Mouse (Mus musculus) embryonic fibroblast, embryonic 13.5 days (primary cell): ENCODE results near the gene P4ha2. TPM values are rescaled to one million over a fixed set of nuclear protein-coding genes. Genes with fewer than 3 reads are reported as not detected.

Experiments
- H3K27ac ChIP-seq: 2 replicates; pipeline ENCODE4 v1.5.1; 2012; ENCODE audit warnings: low read length, control low read depth, inconsistent platforms; ENCODE audit not compliant: insufficient read depth
- H3K4me1 ChIP-seq: 2 replicates; pipeline ENCODE4 v1.6.1; 2011; ENCODE audit warnings: low read length; ENCODE audit not compliant: control insufficient read depth, insufficient read depth
- H3K4me3 ChIP-seq: 2 replicates; pipeline ENCODE4 v1.5.1; 2011; ENCODE audit warnings: mild to moderate bottlenecking, control low read depth, low read length; ENCODE audit not compliant: insufficient read depth
- CTCF ChIP-seq: IDR thresholded peaks from 2 replicates; pipeline ENCODE4 v1.5.1; 2011; ENCODE audit warnings: mild to moderate bottlenecking, control low read depth, low read length, moderate library complexity, borderline replicate concordance; ENCODE audit not compliant: insufficient read depth
- POLR2A ChIP-seq: IDR thresholded peaks from 2 replicates; pipeline ENCODE4 v1.6.1; 2011; ENCODE audit warnings: low read depth, mild to moderate bottlenecking, control low read depth, low read length, moderate library complexity
- polyA plus RNA-seq: library from polyadenylated mRNA; stranded (reverse); fragments of >200 nt; gene quantifications from 2 replicates; pipeline ENCODE4 v1.2.4, GENCODE M21; 2011; ENCODE audit warnings: low read depth; ENCODE audit not compliant: missing spikeins, insufficient read length

The P4ha2 gene
- polyA plus RNA-seq, 1 experiment = 76.7 TPM

DNA sequence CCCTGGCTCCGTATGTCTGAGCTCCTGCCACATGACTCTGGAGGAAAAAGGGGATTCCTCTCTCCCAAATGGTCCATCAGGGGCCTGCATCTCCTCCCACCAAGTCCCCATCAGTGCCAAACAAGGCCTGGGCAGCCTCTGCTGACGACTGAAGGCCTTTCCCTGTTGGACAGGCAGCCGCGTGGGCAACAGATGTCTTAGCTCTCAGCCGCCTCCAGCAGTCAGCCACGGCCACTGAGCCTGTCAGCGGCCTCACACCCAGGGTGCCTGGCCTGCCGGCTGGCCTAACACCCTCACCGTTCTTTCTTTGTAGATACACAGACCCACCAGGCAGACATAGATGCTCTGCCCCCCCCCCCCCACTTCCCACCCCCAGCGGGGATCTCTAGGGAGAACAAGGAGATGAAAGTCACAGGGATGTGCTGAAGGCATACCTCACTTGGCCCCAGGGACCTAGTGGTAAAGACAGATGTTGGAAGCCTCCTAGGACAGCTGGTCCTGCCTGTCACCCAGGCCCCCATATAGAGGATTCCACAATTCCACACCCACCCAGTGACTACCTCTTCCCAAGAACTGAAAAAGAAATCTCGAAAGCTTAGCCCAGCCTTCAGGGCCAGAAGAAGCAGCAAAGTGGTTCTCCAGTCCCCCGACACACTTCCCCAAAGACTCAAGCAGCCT, 32.4 kb upstream of the P4ha2 start:
- Histone ChIP-seq H3K27ac (no peak overlapping the region; the same call in 1 of the 2 replicates), H3K4me3 (no peak overlapping the region), H3K4me1 (0 out of 2 replicates have a peak, but pooled peaks cover 4% of the 10 kb centered on the region)
- TF ChIP-seq POLR2A (peak; percentile 36; the same call in 1 of the 2 replicates), CTCF (no peak)

DNA sequence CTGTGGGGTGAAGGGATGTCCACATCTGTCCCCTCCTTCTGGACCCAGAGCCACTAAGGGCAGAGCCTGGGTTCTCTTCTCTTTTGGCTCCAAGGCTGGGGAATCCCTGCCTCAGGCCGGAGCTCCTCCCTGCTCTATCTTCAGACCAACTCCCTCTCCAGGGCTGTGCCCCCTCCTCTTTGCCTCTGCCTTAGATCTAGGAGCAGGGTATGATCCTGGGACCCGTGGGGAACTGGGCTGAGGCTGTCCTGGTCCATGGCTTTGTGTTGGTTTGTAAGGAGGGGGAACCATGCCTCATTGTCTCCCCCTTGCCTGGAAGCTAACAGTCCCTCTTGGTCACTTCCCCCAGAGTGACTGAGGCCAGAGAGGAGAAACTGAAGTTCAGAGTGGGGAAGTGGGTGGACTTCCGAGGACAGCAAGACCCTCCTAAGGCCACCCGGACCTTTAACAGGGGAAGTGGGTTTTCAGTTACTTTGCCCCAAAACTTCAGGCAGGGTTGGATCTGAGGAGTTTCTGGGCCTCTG, 31.8 kb upstream of the P4ha2 start:
- no peaks in the 10 kb centered on the region for H3K4me1 ChIP-seq

DNA sequence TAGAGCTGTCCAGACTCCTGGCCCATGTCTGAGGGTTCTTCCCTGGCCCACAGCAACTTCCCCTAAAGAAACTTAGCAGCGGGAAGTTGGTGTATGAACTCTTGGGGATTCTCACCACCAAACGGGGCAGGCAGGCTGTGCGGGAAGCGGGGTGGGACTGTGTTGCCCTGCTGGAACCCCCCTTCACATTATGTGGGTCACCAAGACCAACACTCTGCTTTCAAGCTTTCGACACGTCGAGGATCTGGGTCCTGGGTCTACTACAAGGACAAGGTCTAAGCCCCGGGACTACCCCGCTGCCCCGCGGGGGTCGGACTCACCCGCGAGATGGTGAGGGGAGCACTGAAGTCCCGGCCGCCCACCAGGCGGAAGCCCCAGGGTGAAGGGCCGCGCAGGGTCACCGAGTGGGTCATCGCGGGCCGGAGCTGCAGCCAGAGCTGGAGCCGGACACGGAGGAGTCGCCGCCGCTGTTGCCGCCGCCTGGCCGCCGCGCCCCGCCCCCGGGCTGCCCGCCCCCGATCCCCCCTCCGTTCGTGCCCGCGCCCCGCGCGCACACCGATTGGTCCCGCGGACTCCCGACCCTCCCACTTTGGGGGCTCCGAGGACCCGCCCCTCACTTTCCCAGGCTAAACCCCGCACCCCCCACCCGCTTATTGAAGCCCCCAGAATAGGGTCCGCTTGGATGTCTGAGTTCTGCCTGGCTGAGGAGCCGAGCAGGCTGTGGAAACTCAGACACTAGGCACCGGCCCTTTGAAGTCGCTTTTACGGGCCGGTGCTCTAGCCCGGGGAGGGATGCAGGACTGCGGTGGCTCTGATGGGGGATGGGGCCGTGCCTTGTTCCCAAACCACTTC, 31.1 kb upstream of the P4ha2 start, which contains the start of gene Pdlim4:
Pdlim4 (minus strand) TSS at position 495 of the 852 bp plus-strand sequence.
- H3K27ac ChIP-seq = no peak within 1 kb of the TSS; the same call in 1 of the 2 replicates
- H3K4me3 ChIP-seq = peak within 1 kb of the TSS; percentile 46
- H3K4me1 ChIP-seq = no peaks in the 10 kb centered on the region
- no peak for TF ChIP-seq CTCF
- TF ChIP-seq POLR2A = peak; percentile 37; the same call in 1 of the 2 replicates

More for the DNA sequence above, 31.8 kb upstream of the P4ha2 start:
- H3K27ac ChIP-seq = no peak overlapping the region; the same call in 1 of the 2 replicates
- H3K4me3 ChIP-seq = peak overlapping the region; percentile 46; the same call in 1 of the 2 replicates
- no peak for TF ChIP-seq CTCF
- TF ChIP-seq POLR2A = no peak

DNA sequence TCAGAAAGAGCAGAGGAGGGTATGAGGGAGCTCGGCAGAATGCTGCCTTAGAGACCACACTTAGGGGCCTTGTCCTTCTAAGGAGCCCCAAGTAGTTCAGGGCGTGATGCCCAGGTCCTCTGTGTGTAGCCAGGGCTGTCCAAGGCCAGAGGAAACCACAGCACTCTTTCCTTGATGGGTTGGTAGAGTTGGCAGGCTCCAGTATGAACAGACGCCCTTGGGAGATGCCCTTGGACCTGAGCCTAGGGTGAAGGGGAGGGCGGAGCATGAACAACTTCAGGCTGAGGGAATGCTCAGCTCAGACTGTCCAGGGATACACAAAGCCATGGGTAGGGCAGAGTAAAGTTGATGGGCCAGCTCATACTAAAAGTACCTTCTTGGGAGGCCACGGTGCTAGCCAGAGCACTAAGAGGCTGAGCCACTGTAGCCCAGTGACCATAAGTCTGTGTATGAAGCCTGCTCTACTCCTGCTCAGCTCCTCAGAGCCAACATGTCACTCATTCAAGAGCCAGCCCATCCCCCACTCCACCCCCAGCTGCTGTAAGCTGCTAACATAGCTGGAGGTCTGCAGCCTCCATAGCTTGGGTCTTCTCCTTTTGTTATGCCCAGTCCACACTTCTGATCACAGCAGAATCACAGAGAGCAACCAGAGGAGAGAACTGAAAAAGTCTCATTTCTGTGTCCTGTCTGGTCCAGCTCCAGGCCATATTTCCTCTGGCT, 28.0 kb upstream of the P4ha2 start:
- H3K4me3 ChIP-seq = no peak overlapping the region
- H3K4me1 ChIP-seq = no peaks in the 10 kb centered on the region
- no peak overlapping the region for H3K27ac ChIP-seq
- TF ChIP-seq POLR2A = no peak
- TF ChIP-seq CTCF = no peak

DNA sequence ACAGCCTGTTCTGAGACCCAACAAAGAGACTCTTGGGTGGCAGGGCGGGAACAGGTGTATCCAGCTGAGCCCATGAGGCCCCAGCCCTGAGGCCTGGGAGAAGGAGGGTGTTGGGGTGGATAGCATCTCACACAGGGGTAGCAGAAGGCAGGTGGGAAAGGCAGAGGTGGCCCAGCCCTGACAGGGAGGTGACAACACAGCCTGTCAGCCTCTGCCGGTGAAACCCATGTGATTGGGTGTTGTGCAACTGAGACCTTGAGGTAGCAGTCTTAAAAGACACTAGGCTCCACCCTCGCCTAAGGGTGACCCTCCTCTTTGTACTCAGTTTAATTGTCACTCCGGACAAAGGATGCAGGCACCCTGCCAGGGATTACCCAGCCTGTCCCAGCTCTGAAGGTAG, 26.6 kb upstream of the P4ha2 start:
- Histone ChIP-seq H3K27ac (no peak overlapping the region), H3K4me3 (no peak overlapping the region), H3K4me1 (no peaks in the 10 kb centered on the region)
- TF ChIP-seq CTCF (no peak), POLR2A (no peak)

DNA sequence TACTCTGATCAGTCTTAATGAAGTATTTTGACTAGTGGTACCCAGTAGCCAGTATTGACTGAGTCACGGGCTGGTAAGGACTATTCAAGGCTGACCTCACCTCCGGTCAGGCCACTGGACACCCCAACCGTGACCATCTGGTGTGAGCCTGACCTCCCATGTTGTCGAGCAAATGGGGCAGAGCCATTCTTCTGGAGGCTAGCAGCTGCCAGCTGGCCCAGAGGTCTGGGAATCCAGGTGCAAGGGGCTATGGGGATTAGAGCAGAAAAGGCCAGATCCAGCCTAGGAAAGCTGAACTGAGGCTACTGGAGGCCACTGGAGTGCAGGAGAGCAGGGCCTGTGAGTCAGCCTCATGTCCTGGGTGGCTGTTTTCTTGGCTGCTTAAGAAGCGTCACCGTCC, 24.5 kb upstream of the P4ha2 start:
- Histone ChIP-seq H3K4me3 (no peak overlapping the region), H3K27ac (no peak overlapping the region), H3K4me1 (no peaks in the 10 kb centered on the region)
- no peak for TF ChIP-seq POLR2A

DNA sequence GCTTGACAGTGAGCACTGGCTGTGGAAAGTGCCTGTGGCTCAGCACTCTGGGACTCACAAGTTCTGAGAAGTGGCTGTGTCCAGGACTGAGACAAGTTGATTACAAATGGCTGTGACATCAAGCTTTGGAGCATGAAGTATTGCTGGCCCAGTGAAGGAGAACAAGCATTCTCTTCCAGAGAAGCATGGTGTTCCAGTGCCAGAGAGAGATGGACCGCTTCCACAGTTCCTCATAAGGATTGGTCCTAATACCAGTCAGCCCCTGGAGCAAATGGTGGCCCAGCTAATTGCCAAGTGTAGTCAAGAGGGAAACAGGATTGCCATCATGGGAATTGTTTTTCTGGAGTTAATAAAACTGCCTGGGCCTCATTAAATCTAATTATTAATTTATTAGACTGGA, 23.8 kb upstream of the P4ha2 start:
- H3K4me3 ChIP-seq = no peak overlapping the region
- H3K4me1 ChIP-seq = no peaks in the 10 kb centered on the region
- H3K27ac ChIP-seq = no peak overlapping the region
- no peak for TF ChIP-seq CTCF
- no peak for TF ChIP-seq POLR2A

DNA sequence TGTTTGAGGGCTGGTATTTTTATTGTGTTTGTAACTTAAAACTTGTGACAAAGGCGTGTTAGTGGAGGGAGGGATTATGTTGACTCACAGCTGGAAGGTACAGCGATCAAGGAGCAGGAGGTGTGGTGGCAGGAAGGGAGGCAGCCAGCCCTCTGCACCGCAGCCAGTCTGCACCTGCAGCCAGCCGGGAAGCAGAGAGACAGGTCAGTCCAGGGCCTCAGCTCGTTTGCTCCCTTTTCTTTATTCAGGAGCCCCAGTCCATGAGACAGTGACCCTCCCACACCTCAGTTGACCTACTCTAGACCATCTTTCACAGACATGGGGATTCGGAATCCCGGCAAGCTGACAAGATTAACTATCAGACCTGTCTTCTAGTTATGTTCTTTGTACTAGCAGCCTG, 19.5 kb upstream of the P4ha2 start:
- no peak for TF ChIP-seq CTCF
- no peak for TF ChIP-seq POLR2A
- Histone ChIP-seq H3K4me1 (no peaks in the 10 kb centered on the region), H3K4me3 (no peak overlapping the region), H3K27ac (no peak overlapping the region)

DNA sequence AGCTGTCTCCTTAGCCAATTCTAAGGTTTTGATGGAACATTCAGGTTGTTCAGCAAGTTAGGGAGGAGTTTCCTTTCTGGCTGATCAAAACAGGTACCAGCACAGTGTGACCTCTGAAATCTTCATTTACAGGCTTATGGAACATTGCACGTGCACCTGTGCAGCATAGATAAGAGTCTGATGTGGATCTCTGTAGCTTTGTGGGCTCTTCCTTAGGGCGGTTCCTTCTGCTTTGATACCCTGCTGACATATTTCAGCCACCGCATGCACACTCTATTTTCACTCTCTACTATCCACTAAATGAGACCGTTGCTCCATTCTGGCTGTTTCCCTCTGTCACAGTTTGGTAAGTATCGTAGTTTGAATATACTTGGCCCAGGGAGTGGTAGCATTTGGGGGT, 17.2 kb upstream of the P4ha2 start:
- no peaks in the 10 kb centered on the region for H3K4me1 ChIP-seq
- no peak overlapping the region for H3K27ac ChIP-seq
- TF ChIP-seq POLR2A (no peak), CTCF (no peak)
- H3K4me3 ChIP-seq = no peak overlapping the region
